Mouse (Mus musculus) MEL (cell line): ENCODE measurements at regions not wholly inside any gene's neighbourhood (a gene's known extent, or its start where the extent isn't known, plus 50 kb on each side); places are given as distances from the start of the nearest gene placed in this dataset.

ENCODE experiments used
- DNase-seq: peaks from one replicate; pipeline ENCODE4 v3.0.0; 2011; ENCODE audit warnings: low read depth, low spot score
- H3K27ac ChIP-seq: 2 replicates; pipeline ENCODE4 v1.5.1; 2012; ENCODE audit warnings: low read depth, mild to moderate bottlenecking, control low read depth, low read length, moderate library complexity; ENCODE audit not compliant: control insufficient read depth
- H3K27me3 ChIP-seq, 2 experiments: fragments of 150-350 bp in 1 of 2; sonication (generic) in 1 of 2; 2 replicates each; pipeline ENCODE4 v1.6.1; 2012; ENCODE audit warnings: low read length in 2 of 2, mild to moderate bottlenecking in 2 of 2, improper control_type of control experiment in 1 of 2, moderate library complexity in 1 of 2; ENCODE audit not compliant: insufficient read depth in 2 of 2, control insufficient read depth in 1 of 2
- H3K36me3 ChIP-seq, 2 experiments: 2 replicates each; pipeline ENCODE4 v1.6.1; 2012 to 2014; ENCODE audit warnings: low read length in 2 of 2, improper control_type of control experiment in 1 of 2, inconsistent platforms in 1 of 2, mild to moderate bottlenecking in 1 of 2; ENCODE audit not compliant: insufficient read depth in 2 of 2, control insufficient read depth in 1 of 2
- H3K4me1 ChIP-seq, 2 experiments: fragments of 150-350 bp in 1 of 2; sonication (generic) in 1 of 2; 2 replicates each; pipeline ENCODE4 v1.6.1; 2012; ENCODE audit warnings: low read length in 2 of 2, improper control_type of control experiment in 1 of 2, mild to moderate bottlenecking in 1 of 2; ENCODE audit not compliant: insufficient read depth in 2 of 2, control insufficient read depth in 1 of 2
- H3K4me3 ChIP-seq, 2 experiments: fragments of 150-350 bp in 1 of 2; sonication (generic) in 1 of 2; 2 replicates each; pipeline ENCODE4 v1.5.1; 2012; ENCODE audit warnings: low read depth in 2 of 2, low read length in 2 of 2, mild to moderate bottlenecking in 2 of 2, moderate library complexity in 2 of 2, control low read depth in 1 of 2, improper control_type of control experiment in 1 of 2; ENCODE audit not compliant: control insufficient read depth in 1 of 2, insufficient read depth in 1 of 2
- H3K79me2 ChIP-seq: 2 replicates; pipeline ENCODE4 v1.6.1; 2012; ENCODE audit warnings: mild to moderate bottlenecking, low read length, moderate library complexity; ENCODE audit not compliant: control insufficient read depth, poor library complexity, insufficient read depth
- H3K9ac ChIP-seq: 2 replicates; pipeline ENCODE4 v1.6.1; 2012; ENCODE audit warnings: low read depth, mild to moderate bottlenecking, control low read depth, low read length, moderate library complexity; ENCODE audit not compliant: control insufficient read depth, poor library complexity, severe bottlenecking
- H3K9me3 ChIP-seq: fragments of 150-350 bp; sonication (generic); replicated peaks from 2 replicates; pipeline ENCODE4 v1.6.1; 2012; ENCODE audit warnings: mild to moderate bottlenecking, low read length, improper control_type of control experiment, moderate library complexity; ENCODE audit not compliant: insufficient read depth
- BHLHE40 ChIP-seq: IDR thresholded peaks from 2 replicates; pipeline ENCODE4 v1.6.1; 2012; ENCODE audit warnings: low read depth, mild to moderate bottlenecking, inconsistent platforms, low read length, improper control_type of control experiment, borderline replicate concordance
- E2F4 ChIP-seq: IDR thresholded peaks from 2 replicates; pipeline ENCODE4 v1.6.1; 2011; ENCODE audit warnings: low read depth, low read length, improper control_type of control experiment, borderline replicate concordance
- ETS1 ChIP-seq: IDR thresholded peaks from 2 replicates; pipeline ENCODE4 v1.6.1; 2012; ENCODE audit warnings: low read depth, mild to moderate bottlenecking, inconsistent platforms, low read length, improper control_type of control experiment, moderate library complexity
- GABPA ChIP-seq: IDR thresholded peaks from 2 replicates; pipeline ENCODE4 v1.6.1; 2012; ENCODE audit warnings: low read depth, mild to moderate bottlenecking, inconsistent platforms, low read length, improper control_type of control experiment, moderate library complexity
- JUND ChIP-seq: IDR thresholded peaks from 2 replicates; pipeline ENCODE4 v1.6.1; 2011; ENCODE audit warnings: low read depth, mild to moderate bottlenecking, improper control_type of control experiment, low read length
- MXI1 ChIP-seq: IDR thresholded peaks from 2 replicates; pipeline ENCODE4 v1.6.1; 2011; ENCODE audit warnings: mild to moderate bottlenecking, low read depth, low read length, improper control_type of control experiment
- MYB ChIP-seq: IDR thresholded peaks from 2 replicates; pipeline ENCODE4 v1.6.1; 2011; ENCODE audit warnings: mild to moderate bottlenecking, low read depth, low read length, improper control_type of control experiment
- NELFE ChIP-seq: IDR thresholded peaks from 2 replicates; pipeline ENCODE4 v1.6.1; 2011; ENCODE audit warnings: low read depth, low read length, improper control_type of control experiment
- NRF1 ChIP-seq: IDR thresholded peaks from 2 replicates; pipeline ENCODE4 v1.6.1; 2014; ENCODE audit warnings: low read depth, mild to moderate bottlenecking, inconsistent platforms, low read length, improper control_type of control experiment, moderate library complexity; ENCODE audit not compliant: poor library complexity, insufficient read depth, severe bottlenecking
- SIN3A ChIP-seq: IDR thresholded peaks from 2 replicates; pipeline ENCODE4 v1.6.1; 2012; ENCODE audit warnings: low read length, improper control_type of control experiment, inconsistent platforms
- ZKSCAN1 ChIP-seq: IDR thresholded peaks from 2 replicates; pipeline ENCODE4 v1.6.1; 2012; ENCODE audit warnings: low read depth, mild to moderate bottlenecking, inconsistent platforms, low read length, improper control_type of control experiment, moderate library complexity
- ZMIZ1 ChIP-seq: IDR thresholded peaks from 2 replicates; pipeline ENCODE4 v1.6.1; 2012; ENCODE audit warnings: low read depth, mild to moderate bottlenecking, inconsistent platforms, low read length, improper control_type of control experiment, moderate library complexity
- ZNF384 ChIP-seq: IDR thresholded peaks from 2 replicates; pipeline ENCODE4 v1.6.1; 2012; ENCODE audit warnings: low read depth, mild to moderate bottlenecking, inconsistent platforms, low read length, improper control_type of control experiment

- Histone ChIP-seq H3K36me3 (no peaks in the 10 kb centered on the region), H3K79me2 (no peaks in the 10 kb centered on the region), H3K9ac (no peak overlapping the region), H3K4me3 (no peak overlapping the region), H3K4me1 (no peaks in the 10 kb centered on the region), H3K9me3 (no peaks in the 10 kb centered on the region), H3K27ac (no peak overlapping the region), H3K27me3 (no peaks in the 10 kb centered on the region)
- no peak for DNase-seq
- no peak for TF ChIP-seq MXI1
- TF ChIP-seq ETS1, result no peak
- TF ChIP-seq BHLHE40, result no peak
- no peak for TF ChIP-seq NELFE
- no peak for TF ChIP-seq JUND
- TF ChIP-seq GABPA, result no peak
- no peak for TF ChIP-seq MYB
- no peak for TF ChIP-seq E2F4
- TF ChIP-seq NRF1, result no peak
- TF ChIP-seq ZNF384, result no peak
- TF ChIP-seq SIN3A, result no peak
- TF ChIP-seq ZKSCAN1, result no peak
Measured at GRCm38 (mm10) chr15:52406156-52406885, 1478.4 kb upstream of the Gm7489 start.

GRCm38 (mm10) chr15:52412869-52413771 lies 1471.6 kb upstream of the Gm7489 start:
- DNase-seq, result no peak
- no peak for TF ChIP-seq ZMIZ1
- TF ChIP-seq, all 39 proteins: peak for 0
- H3K79me2 ChIP-seq, result no peaks in the 10 kb centered on the region
- no peak overlapping the region for H3K4me3 ChIP-seq
- no peak overlapping the region for H3K27ac ChIP-seq
- no peaks in the 10 kb centered on the region for H3K27me3 ChIP-seq
- H3K9me3 ChIP-seq, result no peaks in the 10 kb centered on the region
- H3K36me3 ChIP-seq, result no peaks in the 10 kb centered on the region
- no peak overlapping the region for H3K9ac ChIP-seq
- H3K4me1 ChIP-seq, result no peaks in the 10 kb centered on the region
